Mouse (Mus musculus): ENCODE data around the gene 5430419D17Rik.
A peak's percentile ranks its signal among the peaks of the same experiment; 100 is the strongest.

The 5430419D17Rik gene

DNA sequence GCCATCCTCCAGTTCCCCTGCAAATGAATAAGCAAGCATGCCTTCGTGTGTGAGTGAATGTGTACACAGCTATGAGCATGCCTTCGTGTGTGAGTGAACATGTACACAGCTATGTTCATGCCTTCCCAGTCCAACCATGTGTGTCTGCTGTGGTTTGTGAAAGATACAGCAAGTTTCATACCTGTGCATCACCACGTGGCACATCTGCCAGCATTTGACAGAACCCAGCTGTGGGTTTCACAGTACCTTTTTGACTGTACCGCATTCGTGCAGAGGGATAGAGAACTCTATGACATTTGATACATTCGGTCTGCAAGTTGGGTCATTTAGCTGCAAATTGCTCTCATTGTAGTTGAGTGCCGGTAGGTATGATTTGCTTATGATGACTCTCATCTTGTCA is 140.3 kb downstream of the 5430419D17Rik start:
- no peak for DNase-seq (ENCODE audit: low read depth, low spot score)

DNA sequence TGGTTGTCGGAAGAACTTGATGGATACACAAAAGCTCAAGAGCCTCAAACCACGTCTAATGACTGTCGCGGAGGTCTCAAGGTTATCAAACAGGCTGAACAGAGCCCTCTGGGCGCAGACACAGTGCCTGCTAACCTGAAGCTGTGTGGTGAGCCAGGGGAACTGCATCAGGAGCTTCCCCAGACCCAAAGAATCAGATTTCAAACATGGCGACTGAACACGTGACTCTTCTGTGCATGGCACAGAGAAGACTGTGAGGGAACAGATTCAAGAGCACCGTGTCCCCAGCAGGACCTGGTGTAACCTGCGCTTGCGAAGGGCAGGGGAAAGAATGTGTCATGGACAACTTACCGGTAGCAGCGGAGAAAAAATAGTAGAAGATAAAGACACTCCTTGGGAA is 143.4 kb downstream of the 5430419D17Rik start:
- no peak for DNase-seq (ENCODE audit: low read depth, low spot score)

DNA sequence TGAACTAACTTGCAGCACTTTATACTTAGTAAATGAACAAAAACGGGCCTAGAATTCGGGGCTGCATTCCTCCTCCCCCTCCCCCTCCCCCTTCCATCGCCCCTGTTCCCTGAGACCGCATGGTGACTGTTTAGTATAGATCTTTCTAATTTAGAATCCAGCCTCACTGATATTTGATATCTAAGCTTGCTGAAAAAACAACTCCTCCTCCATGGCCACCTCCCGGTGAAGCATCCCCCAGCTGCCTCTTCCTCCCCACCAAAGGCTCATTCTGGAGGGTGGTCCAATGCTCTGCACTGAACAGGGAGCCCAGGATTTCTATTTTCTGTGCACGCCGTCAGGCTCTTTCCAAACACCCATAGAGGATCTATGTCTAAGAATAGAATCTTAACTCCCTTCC is 144.1 kb downstream of the 5430419D17Rik start:
- no peak for DNase-seq (ENCODE audit: low read depth, low spot score)

DNA sequence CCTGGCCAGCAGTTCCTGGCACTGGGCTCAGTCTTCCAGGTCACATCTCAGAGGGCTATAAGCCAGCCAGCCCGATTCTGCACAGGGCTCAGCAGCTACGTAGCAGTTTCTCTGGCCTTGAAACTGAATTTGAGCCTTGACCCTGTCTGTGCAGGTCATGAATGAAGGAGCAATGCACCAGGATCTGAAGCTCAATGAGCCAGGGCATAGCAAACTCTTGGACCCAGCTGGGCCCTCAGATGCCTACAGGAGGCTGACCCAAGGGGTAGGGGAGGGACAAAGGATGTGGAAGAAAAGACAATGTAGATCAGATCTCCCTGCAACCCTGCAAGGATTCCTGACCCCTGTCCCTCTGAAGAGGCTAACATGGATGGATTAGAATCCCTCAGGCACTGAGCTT is 148.0 kb downstream of the 5430419D17Rik start, which contains the start of gene Cuzd1:
Gene Cuzd1, minus strand, starts transcription at position 101 of the 400 bp plus-strand sequence.
- no peak for DNase-seq (ENCODE audit: low read depth, low spot score)

DNA sequence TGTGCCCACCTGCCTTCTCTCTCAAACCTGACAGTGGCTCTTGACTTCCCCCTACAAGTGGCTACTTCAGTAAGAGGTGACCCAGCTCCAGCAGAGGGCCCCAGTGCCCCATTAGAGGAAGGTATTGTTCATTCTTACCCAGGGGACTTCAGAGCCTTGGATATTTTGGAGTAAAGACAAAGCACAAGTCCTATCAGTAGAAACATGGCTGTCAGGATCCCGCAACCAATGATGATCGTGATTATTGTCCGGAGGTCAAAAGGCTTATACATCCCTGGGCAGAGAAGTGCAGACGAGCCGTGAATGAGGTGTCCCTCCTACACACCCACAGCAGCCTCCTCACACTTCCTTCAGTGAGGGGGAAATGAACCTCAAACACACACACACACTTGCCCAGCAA is 152.9 kb downstream of the 5430419D17Rik start:
- DNase-seq (ENCODE audit: low read depth, low spot score) = peak; percentile 29

DNA sequence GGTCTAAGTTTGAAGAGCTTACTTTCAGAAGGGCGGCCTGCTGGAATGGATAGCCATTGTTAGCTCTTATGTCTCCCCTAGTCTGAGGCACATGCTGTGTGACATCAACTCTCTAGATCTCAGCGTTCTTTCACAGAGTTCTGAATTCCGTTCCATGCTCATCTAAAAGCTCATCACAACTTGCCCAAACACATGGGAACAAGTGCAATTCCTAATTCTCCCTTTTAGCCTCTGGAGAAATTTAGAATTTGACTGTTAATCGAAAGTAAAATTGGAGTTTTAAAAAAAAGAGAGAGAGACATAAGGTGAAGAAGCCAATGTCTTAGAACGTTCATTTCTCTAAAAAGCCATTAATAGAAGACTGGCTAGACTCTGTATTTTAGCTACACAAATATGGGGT is 155.2 kb downstream of the 5430419D17Rik start, which contains the start of gene Fam24b:
Gene Fam24b, minus strand, starts transcription at position 101 of the 400 bp plus-strand sequence.
- no peak for DNase-seq (ENCODE audit: low read depth, low spot score)

DNA sequence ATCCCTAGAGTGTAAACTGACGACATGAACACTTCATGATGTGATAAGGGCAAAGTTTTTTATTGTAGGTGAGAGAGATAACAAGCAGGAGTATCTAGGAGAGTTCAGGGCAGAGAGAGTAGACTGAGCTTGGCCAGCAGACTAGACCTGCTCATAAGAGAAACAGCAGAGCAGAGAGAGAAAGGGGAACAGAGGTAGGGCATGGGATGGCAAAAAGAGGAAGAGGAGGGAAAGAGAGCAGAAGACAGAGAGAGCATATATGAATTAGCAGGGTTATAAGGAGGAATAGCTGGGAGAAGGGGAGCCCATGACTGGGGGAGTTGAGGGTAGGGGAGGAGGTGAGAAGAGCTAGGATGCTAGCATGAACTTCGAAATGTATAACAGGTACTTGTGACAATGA is 157.5 kb downstream of the 5430419D17Rik start:
- peak; percentile 25 for DNase-seq (ENCODE audit: low read depth, low spot score)

DNA sequence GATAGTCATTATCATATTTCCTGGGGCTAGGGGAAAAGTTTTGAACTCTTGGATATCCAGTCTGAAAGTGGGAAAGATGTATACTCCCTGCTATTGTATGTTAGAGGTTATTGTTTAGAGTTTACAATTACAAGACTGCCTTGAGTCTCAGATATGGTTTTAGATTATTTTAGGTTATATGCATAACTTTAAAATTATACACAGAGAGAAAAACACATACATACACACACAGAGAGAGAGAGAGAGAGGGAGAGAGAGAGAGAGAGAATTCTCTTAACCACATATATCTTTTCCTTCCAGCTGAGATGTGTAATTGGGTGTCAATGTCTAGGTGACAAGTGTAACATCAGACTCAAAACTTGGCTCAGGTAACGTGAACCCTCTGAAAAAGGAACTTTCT is 159.4 kb downstream of the 5430419D17Rik start, which contains the start of gene Fam24a:
Gene Fam24a, plus strand, starts transcription at position 301 of the 400 bp plus-strand sequence.
- DNase-seq (ENCODE audit: low read depth, low spot score) = no peak

DNA sequence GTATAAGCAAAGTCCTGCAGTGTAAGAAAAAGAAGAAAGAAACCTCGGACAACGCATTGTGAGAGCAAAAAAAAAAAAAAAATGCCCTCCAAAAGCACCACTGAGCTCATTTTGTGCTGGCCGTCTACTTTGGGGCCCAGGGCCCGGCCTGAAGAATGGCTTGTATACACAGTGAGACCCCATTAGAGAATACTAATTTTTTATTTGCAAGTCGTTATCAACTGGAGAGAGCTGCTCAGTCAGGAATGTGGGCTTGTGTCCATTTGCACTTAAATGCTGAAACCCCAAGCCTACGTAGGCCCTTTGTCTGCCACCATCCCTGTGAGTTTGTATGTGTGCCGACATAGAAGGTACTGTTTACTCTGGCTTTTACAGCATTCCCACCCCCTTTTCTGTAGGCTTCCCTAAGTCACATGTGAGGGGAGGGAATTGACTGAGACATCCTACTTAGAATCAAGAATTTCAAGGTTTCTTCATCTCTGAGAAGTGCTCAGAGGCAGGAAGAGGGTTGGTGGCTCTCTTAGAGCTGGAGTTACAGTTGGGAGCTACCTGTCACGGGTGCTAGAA is 163.4 kb downstream of the 5430419D17Rik start:
- no peak for DNase-seq (ENCODE audit: low read depth, low spot score)

DNA sequence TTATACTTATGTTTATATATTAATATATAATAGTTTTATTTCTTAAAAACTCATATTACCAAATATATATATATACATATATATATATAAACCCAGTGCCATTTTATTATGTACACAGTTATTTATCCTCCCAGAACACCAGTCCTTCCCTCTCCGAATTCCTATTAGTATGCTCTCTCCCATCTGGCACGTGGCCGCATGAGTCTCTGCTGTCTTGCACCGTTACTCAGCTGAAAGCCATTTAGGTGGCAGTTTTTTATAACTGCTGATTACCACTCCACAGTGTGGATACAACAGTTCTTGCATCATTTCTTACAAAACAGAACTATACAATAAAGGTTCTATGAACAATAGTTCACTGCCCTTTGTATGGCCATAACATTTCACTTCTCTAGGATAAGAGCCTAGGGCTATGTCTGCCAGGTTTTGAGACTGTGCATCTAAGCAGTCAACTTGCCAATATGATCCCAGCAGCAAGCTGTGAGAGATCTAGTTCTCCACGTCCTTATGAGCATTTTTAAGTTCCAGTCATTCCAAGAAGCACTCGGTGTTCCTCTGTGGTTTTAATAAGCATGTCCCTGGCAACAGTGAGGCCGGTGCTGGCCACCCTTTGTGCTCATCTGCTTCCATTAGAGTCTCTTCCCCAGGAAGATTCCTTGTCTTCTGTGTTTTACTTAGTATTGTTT is 171.8 kb downstream of the 5430419D17Rik start:
- DNase-seq (ENCODE audit: low read depth, low spot score) = no peak

Data from A20 (cell line).